Mouse (Mus musculus) liver, embryonic 14.5 days (tissue): Measurements from ENCODE around the gene Ppp2r3a. TPM values are rescaled to one million over a fixed set of nuclear protein-coding genes. Genes with fewer than 3 reads are reported as not detected.

Source experiments
- ATAC-seq: fragments of 200-750 bp; cut with Nextera tagmentation; 2 replicates; pipeline ENCODE4 v1.8.0; 2017; ENCODE audit warnings: moderate number of reproducible peaks, mild to moderate bottlenecking, moderate library complexity; ENCODE audit not compliant: insufficient read depth
- DNase-seq, 3 experiments: peaks; one replicate each; pipeline ENCODE4 v3.0.0-alpha.2; 2012 to 2013; ENCODE audit warnings: low read depth in 3 of 3, low spot score in 3 of 3
- H3K27ac ChIP-seq: fragments of 300-500 bp; sonication (generic); 2 replicates; pipeline ENCODE4 v1.5.1; 2014; ENCODE audit warnings: moderate library complexity, mild to moderate bottlenecking, control low read depth, inconsistent platforms
- H3K27me3 ChIP-seq: fragments of 300-500 bp; sonication (generic); 2 replicates; pipeline ENCODE4 v1.6.1; 2014; ENCODE audit warnings: mild to moderate bottlenecking, low read length, moderate library complexity; ENCODE audit not compliant: control insufficient read depth, insufficient read depth
- H3K36me3 ChIP-seq: fragments of 300-500 bp; sonication (generic); replicated peaks from 2 replicates; pipeline ENCODE4 v1.6.1; 2014; ENCODE audit warnings: low read depth; ENCODE audit not compliant: control insufficient read depth, insufficient read depth
- H3K4me1 ChIP-seq, 2 experiments: fragments of 200-500 bp in 1 of 2; fragments of 300-500 bp in 1 of 2; sonication (generic) in 1 of 2; replicated peaks; 2 replicates each; pipeline ENCODE4 v1.6.1; 2012 to 2014; ENCODE audit warnings: antibody characterized with exemption in 1 of 2, inconsistent platforms in 1 of 2, low read length in 1 of 2; ENCODE audit not compliant: control insufficient read depth in 2 of 2, insufficient read depth in 2 of 2
- H3K4me2 ChIP-seq: fragments of 300-500 bp; sonication (generic); 2 replicates; pipeline ENCODE4 v1.6.1; 2014; ENCODE audit warnings: low read depth, mild to moderate bottlenecking, control low read depth, moderate library complexity
- H3K4me3 ChIP-seq, 2 experiments: fragments of 200-500 bp in 1 of 2; fragments of 300-500 bp in 1 of 2; sonication (generic) in 1 of 2; 2 replicates each; pipeline ENCODE4 v1.5.1; 2012 to 2014; ENCODE audit warnings: low read depth in 2 of 2, low read length in 2 of 2, mild to moderate bottlenecking in 2 of 2, control low read depth in 1 of 2, inconsistent platforms in 1 of 2, moderate library complexity in 1 of 2; ENCODE audit not compliant: insufficient read depth in 1 of 2
- H3K9ac ChIP-seq: fragments of 300-500 bp; sonication (generic); replicated peaks from 2 replicates; pipeline ENCODE4 v1.6.1; 2014; ENCODE audit warnings: mild to moderate bottlenecking, control low read depth, moderate library complexity
- H3K9me3 ChIP-seq: fragments of 300-500 bp; sonication (generic); 2 replicates; pipeline ENCODE4 v1.6.1; 2016; ENCODE audit warnings: low read length, mixed read lengths; ENCODE audit not compliant: control insufficient read depth
- CTCF ChIP-seq: IDR thresholded peaks from 2 replicates; pipeline ENCODE4 v1.5.1; 2016; ENCODE audit warnings: antibody characterized with exemption, low read depth, control low read depth
- EP300 ChIP-seq: IDR thresholded peaks from 2 replicates; pipeline ENCODE4 v1.6.1; 2016; ENCODE audit warnings: antibody characterized with exemption, low read depth
- WGBS: fragments of 180-500 bp; shearing (Covaris S2); extraction: QIAGEN DNeasy Blood & Tissue Kit; methylation state at CpG from one replicate; pipeline ENCODE4 v1.1.7; 2014; ENCODE audit not compliant: insufficient replicate concordance; 5-methylcytosine and 5-hydroxymethylcytosine counted together
- polyA plus RNA-seq, 2 experiments: library from polyadenylated mRNA; depleted of rRNA in 1 of 2; stranded (reverse) in 1 of 2; unstranded in 1 of 2; fragments of >200 nt; fragmentation: Nextera tagmentation in 1 of 2; extraction: Ambion mirVana in 1 of 2; gene quantifications; 2 replicates each; pipeline versions ENCODE4 v1.2.1 to v1.2.3; 2012 to 2014

Ppp2r3a gene
- polyA plus RNA-seq, 2 experiments: 2.1 TPM

- DNase-seq (no peak), ATAC-seq (no peak)
- no peak overlapping the region for H3K4me3 ChIP-seq
- 63% methylated on average over 6 of the region's 6 CpGs for WGBS
- H3K9ac ChIP-seq: no peak overlapping the region
- H3K4me2 ChIP-seq: no peak overlapping the region
- no peak overlapping the region for H3K27ac ChIP-seq
- TF ChIP-seq CTCF (no peak), EP300 (no peak)
- no peaks in the 10 kb centered on the region for H3K9me3 ChIP-seq
- H3K36me3 ChIP-seq: no peaks in the 10 kb centered on the region
- H3K27me3 ChIP-seq: no peaks in the 10 kb centered on the region
- 0 out of 4 replicates have a peak, but pooled peaks cover 0 to 2% of the 10 kb centered on the region in 2 experiments for H3K4me1 ChIP-seq
Observed at GRCm38 (mm10) chr9:101181291-101181690, 70.3 kb downstream of the Ppp2r3a start.

GRCm38 (mm10) chr9:101180234-101180633, 71.4 kb downstream of the Ppp2r3a start:
- 82% methylated on average over 2 of the region's 2 CpGs for WGBS

GRCm38 (mm10) chr9:101160627-101161026, 91.0 kb downstream of the Ppp2r3a start:
- DNase-seq: no peak
- H3K27me3 ChIP-seq: no peaks in the 10 kb centered on the region
- H3K36me3 ChIP-seq: no peaks in the 10 kb centered on the region
- H3K27ac ChIP-seq: no peak overlapping the region
- H3K4me2 ChIP-seq: no peak overlapping the region
- no peak overlapping the region for H3K9ac ChIP-seq
- no peak overlapping the region for H3K4me3 ChIP-seq
- no peaks in the 10 kb centered on the region for H3K4me1 ChIP-seq
- H3K9me3 ChIP-seq: no peaks in the 10 kb centered on the region
- WGBS: 61% methylated on average over 1 of the region's 1 CpGs
- no peak for ATAC-seq
- no peak for TF ChIP-seq EP300
- TF ChIP-seq CTCF: no peak

More at GRCm38 (mm10) chr9:101180234-101180633, 71.4 kb downstream of the Ppp2r3a start:
- no peaks in the 10 kb centered on the region for H3K27me3 ChIP-seq
- no peak for DNase-seq
- H3K4me2 ChIP-seq: no peak overlapping the region
- no peaks in the 10 kb centered on the region for H3K36me3 ChIP-seq
- no peak overlapping the region for H3K9ac ChIP-seq
- TF ChIP-seq CTCF (no peak), EP300 (no peak)
- no peak overlapping the region for H3K4me3 ChIP-seq
- ATAC-seq: no peak
- H3K27ac ChIP-seq: no peak overlapping the region
- 0 out of 4 replicates have a peak, but pooled peaks cover 0 to 2% of the 10 kb centered on the region in 2 experiments for H3K4me1 ChIP-seq
- H3K9me3 ChIP-seq: no peaks in the 10 kb centered on the region

GRCm38 (mm10) chr9:101160092-101160491, 91.5 kb downstream of the Ppp2r3a start:
- Histone ChIP-seq H3K4me2 (no peak overlapping the region), H3K36me3 (no peaks in the 10 kb centered on the region), H3K27me3 (no peaks in the 10 kb centered on the region), H3K9me3 (no peaks in the 10 kb centered on the region), H3K27ac (no peak overlapping the region), H3K4me1 (no peaks in the 10 kb centered on the region), H3K4me3 (no peak overlapping the region), H3K9ac (no peak overlapping the region)
- TF ChIP-seq CTCF (no peak), EP300 (no peak)
- ATAC-seq (no peak), DNase-seq (no peak)
- WGBS: 49% methylated on average over 5 of the region's 5 CpGs

- H3K4me2 ChIP-seq: no peak overlapping the region
- no peak for ATAC-seq
- DNase-seq: peak; percentile 4 to 23 (median 10)
- H3K4me1 ChIP-seq: no peaks in the 10 kb centered on the region
- H3K4me3 ChIP-seq: no peak overlapping the region
- WGBS: 76% methylated on average over 1 of the region's 1 CpGs
- no peaks in the 10 kb centered on the region for H3K36me3 ChIP-seq
- H3K9me3 ChIP-seq: no peaks in the 10 kb centered on the region
- H3K27me3 ChIP-seq: no peaks in the 10 kb centered on the region
- TF ChIP-seq EP300: no peak
- peak; percentile 48 for TF ChIP-seq CTCF
- no peak overlapping the region for H3K27ac ChIP-seq
- no peak overlapping the region for H3K9ac ChIP-seq
Observed at GRCm38 (mm10) chr9:101159431-101159830, 92.2 kb downstream of the Ppp2r3a start.
